Mouse (Mus musculus) midbrain, embryonic 16.5 days (tissue): Measurements from ENCODE around the gene Unc93a. TPM values are rescaled to one million over a fixed set of nuclear protein-coding genes. Genes with fewer than 3 reads are reported as not detected.
A peak's percentile ranks its signal among the peaks of the same experiment; 100 is the strongest.
"Not testable (repeated sequence)": the region's sequence is repeated elsewhere in the genome, so short reads cannot be mapped to it uniquely, and the experiment has no call there.

Source experiments
- ATAC-seq: fragments of 200-750 bp; cut with Nextera tagmentation; 2 replicates; pipeline ENCODE4 v1.8.0; 2017; ENCODE audit warnings: moderate TSS enrichment
- H3K27ac ChIP-seq: fragments of 300-500 bp; sonication (generic); 2 replicates; pipeline ENCODE4 v1.5.1; 2014; ENCODE audit warnings: mild to moderate bottlenecking, low read length, mixed read lengths
- H3K27me3 ChIP-seq: fragments of 300-500 bp; sonication (generic); 2 replicates; pipeline ENCODE4 v1.6.1; 2014; ENCODE audit warnings: low read depth, low read length, mixed read lengths; ENCODE audit not compliant: control insufficient read depth, insufficient read depth
- H3K36me3 ChIP-seq: fragments of 300-500 bp; sonication (generic); 2 replicates; pipeline ENCODE4 v1.6.1; 2014; ENCODE audit warnings: mild to moderate bottlenecking, low read length, moderate library complexity, mixed read lengths; ENCODE audit not compliant: control insufficient read depth, insufficient read depth
- H3K4me1 ChIP-seq: fragments of 300-500 bp; sonication (generic); 2 replicates; pipeline ENCODE4 v1.6.1; 2014; ENCODE audit warnings: mild to moderate bottlenecking, low read length, mixed read lengths; ENCODE audit not compliant: control insufficient read depth, insufficient read depth
- H3K4me2 ChIP-seq: fragments of 300-500 bp; sonication (generic); 2 replicates; pipeline ENCODE4 v1.6.1; 2014; ENCODE audit warnings: mild to moderate bottlenecking, low read length, mixed read lengths
- H3K4me3 ChIP-seq: fragments of 300-500 bp; sonication (generic); 2 replicates; pipeline ENCODE4 v1.5.1; 2014; ENCODE audit warnings: low read depth, mild to moderate bottlenecking, low read length, moderate library complexity, mixed read lengths
- H3K9ac ChIP-seq: fragments of 300-500 bp; sonication (generic); 2 replicates; pipeline ENCODE4 v1.6.1; 2014; ENCODE audit warnings: low read depth, low read length, mixed read lengths
- H3K9me3 ChIP-seq: fragments of 300-500 bp; sonication (generic); replicated peaks from 2 replicates; pipeline ENCODE4 v1.6.1; 2014; ENCODE audit warnings: mild to moderate bottlenecking, low read length, mixed read lengths; ENCODE audit not compliant: control insufficient read depth, poor library complexity, severe bottlenecking
- WGBS: fragments of 180-500 bp; shearing (Covaris S2); extraction: QIAGEN DNeasy Blood & Tissue Kit; methylation state at CpG from one replicate; pipeline ENCODE4 v1.1.7; 2014; 5-methylcytosine and 5-hydroxymethylcytosine counted together
- polyA plus RNA-seq: library from polyadenylated mRNA; unstranded; fragments of >200 nt; fragmentation: Nextera tagmentation; extraction: Ambion mirVana; gene quantifications from 2 replicates; pipeline ENCODE4 v1.2.1, GENCODE M21; 2015

Unc93a gene
- polyA plus RNA-seq, 1 experiment from 2014 or later = not detected

- not testable (repeated sequence) for H3K9ac ChIP-seq, H3K4me3 ChIP-seq, H3K9me3 ChIP-seq, ATAC-seq, H3K27me3 ChIP-seq, H3K4me1 ChIP-seq, H3K27ac ChIP-seq, H3K36me3 ChIP-seq, H3K4me2 ChIP-seq
- WGBS = no CpG with 5 or more reads among the region's 2 CpGs
These were observed 11.1 kb upstream of the Unc93a start for GRCm38 (mm10) chr17:13142665-13143064.

DNA sequence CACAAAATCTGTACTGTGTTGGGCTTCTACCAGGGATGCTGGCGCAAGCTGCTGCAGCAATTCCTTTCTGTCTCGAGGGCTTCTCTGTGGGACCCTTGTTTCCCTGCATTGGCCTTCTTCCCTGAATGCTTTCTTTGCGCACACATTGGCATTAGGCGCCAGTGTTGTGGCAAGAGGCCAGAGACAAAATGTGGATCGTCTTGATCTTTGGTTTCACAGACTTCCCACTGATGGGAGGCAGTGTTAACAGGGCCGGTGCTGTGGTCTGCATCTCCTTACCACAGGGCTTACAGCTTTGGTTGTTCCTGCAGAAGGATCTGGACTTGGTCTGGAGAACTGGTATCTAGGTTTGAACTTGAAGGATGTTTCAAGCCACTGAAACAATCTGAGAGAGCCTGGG, 3.7 kb upstream of the Unc93a start:
- WGBS = 57% methylated on average over 1 of the region's 6 CpGs
- H3K9ac ChIP-seq, H3K4me2 ChIP-seq, H3K4me3 ChIP-seq, H3K9me3 ChIP-seq, H3K4me1 ChIP-seq, ATAC-seq, H3K27ac ChIP-seq, H3K36me3 ChIP-seq, H3K27me3 ChIP-seq: not testable (repeated sequence)

GRCm38 (mm10) chr17:13132352-13132751, 742 bp upstream of the Unc93a start:
- not testable (repeated sequence) for H3K4me3 ChIP-seq, H3K9me3 ChIP-seq, H3K4me2 ChIP-seq, H3K27ac ChIP-seq, H3K27me3 ChIP-seq, H3K4me1 ChIP-seq, H3K36me3 ChIP-seq, ATAC-seq, H3K9ac ChIP-seq
- 77% methylated on average over 8 of the region's 8 CpGs for WGBS

DNA sequence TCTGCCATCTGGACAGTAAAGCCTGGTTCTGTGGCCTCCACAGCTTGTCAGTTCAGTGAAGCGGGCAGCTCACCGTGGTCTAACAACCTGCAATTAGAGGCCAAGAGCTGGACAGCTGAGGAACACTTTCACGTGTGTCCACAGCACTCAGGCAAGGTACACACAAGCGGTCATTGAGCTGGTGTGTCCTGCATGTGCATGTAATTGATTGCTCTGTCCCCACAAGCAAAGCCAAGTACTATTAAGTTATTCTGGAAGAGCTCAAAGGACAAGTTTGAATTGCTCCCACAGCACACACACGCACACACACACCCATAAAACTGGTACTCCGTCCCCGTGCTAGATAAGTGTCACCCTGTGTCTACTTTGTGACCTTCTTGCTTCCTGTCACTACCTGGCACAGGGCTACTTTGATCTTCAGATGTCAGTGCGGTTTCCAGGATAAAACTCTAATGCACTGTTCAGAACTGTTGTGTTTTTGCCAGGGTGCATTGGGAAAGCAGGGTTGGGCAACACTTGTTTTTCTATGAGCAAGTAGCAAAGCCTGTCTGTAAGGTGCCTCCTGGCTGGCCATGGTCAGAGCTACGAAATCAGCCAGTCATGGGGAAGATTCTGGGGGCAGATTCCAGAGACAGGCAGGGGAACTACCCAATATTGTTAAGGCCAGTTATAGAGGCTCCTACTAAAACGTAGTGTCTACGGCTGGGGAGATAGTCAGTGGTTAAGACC, 1.7 kb downstream of the Unc93a start:
- not testable (repeated sequence) for H3K4me2 ChIP-seq, H3K27me3 ChIP-seq, ATAC-seq, H3K9ac ChIP-seq, H3K27ac ChIP-seq, H3K36me3 ChIP-seq, H3K9me3 ChIP-seq, H3K4me3 ChIP-seq, H3K4me1 ChIP-seq
- 81% methylated on average over 9 of the region's 11 CpGs for WGBS

DNA sequence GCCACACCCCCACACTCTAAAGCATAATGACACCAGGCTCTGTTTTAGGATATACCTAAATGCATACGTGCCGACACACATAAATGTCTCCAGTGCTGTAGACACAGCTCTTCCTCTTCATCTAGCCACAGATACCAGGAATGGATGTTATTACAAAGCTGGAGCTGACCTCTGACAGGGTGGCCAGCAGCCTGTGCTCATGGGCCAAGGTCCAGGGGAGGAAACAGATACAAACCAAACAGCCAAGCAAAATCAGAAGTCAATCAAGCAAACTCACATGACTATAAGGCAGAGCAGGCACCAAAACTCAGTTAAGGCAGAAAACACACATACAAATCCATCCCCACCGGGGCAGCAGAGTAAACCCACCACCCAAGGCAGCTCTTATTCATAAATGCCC, 2.3 kb downstream of the Unc93a start:
- H3K4me2 ChIP-seq, H3K27me3 ChIP-seq, H3K9ac ChIP-seq, H3K4me3 ChIP-seq, ATAC-seq, H3K27ac ChIP-seq, H3K9me3 ChIP-seq, H3K36me3 ChIP-seq, H3K4me1 ChIP-seq: not testable (repeated sequence)
- no CpG with 5 or more reads among the region's 3 CpGs for WGBS

GRCm38 (mm10) chr17:13124241-13124640, 7.4 kb downstream of the Unc93a start:
- not testable (repeated sequence) for H3K4me1 ChIP-seq, H3K36me3 ChIP-seq, H3K9me3 ChIP-seq, H3K27me3 ChIP-seq, H3K9ac ChIP-seq, H3K4me2 ChIP-seq, H3K4me3 ChIP-seq, H3K27ac ChIP-seq
- 28% methylated on average over 2 of the region's 3 CpGs for WGBS
- ATAC-seq = peak; percentile 61

DNA sequence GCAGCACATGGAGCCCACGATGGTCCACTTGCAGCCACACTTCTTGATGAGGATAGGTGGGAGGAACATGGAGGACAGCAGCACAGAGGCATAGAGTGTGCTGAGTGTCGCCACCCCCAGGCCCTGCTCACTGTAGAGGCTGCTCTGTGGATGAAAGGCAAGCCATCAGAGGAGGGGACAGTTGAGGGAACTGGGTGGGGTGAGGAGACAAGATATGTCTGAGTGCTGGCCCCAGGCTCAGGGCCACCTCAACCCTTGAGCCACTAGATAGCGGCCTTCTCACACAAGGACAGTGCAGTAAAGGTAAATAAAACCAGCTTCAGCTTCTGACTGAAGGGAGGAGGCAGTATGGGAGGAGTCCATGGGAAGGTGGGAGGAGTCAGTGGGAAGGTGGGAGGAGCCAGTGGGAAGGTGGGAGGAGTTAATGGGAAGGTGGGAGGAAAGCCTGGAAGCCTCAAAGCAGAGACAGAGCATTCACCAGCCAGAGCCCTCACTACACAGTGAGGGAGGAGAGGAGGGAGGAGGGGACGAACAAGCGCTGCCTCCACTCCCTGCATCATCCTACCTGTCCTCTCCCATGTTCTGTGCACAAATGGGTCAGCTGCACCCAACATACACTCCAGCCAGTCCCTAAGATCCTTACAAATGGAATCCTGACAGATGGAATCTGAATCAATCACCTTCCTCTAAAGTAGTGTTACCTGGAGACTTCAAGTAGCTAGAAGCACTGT, 8.1 kb downstream of the Unc93a start:
- H3K4me3 ChIP-seq, H3K9ac ChIP-seq, H3K4me1 ChIP-seq, H3K27ac ChIP-seq, H3K9me3 ChIP-seq, H3K36me3 ChIP-seq, H3K4me2 ChIP-seq, H3K27me3 ChIP-seq: not testable (repeated sequence)
- 82% methylated on average over 2 of the region's 5 CpGs for WGBS
- ATAC-seq = peak; percentile 65

GRCm38 (mm10) chr17:13112504-13113291, 18.9 kb downstream of the Unc93a start:
- 41% methylated on average over 2 of the region's 9 CpGs for WGBS

GRCm38 (mm10) chr17:13106563-13106962, 25.0 kb downstream of the Unc93a start:
- WGBS = 82% methylated on average over 4 of the region's 5 CpGs

More at GRCm38 (mm10) chr17:13112504-13113291, 18.9 kb downstream of the Unc93a start:
- peak overlapping the region; percentile 42 for H3K27ac ChIP-seq
- H3K4me2 ChIP-seq, H3K36me3 ChIP-seq, H3K9ac ChIP-seq, H3K4me1 ChIP-seq, H3K9me3 ChIP-seq, H3K27me3 ChIP-seq, H3K4me3 ChIP-seq: not testable (repeated sequence)
- peak; percentile 90 for ATAC-seq

More at GRCm38 (mm10) chr17:13106563-13106962, 25.0 kb downstream of the Unc93a start:
- not testable (repeated sequence) for H3K9ac ChIP-seq, H3K27me3 ChIP-seq, H3K36me3 ChIP-seq, H3K9me3 ChIP-seq, ATAC-seq, H3K27ac ChIP-seq, H3K4me2 ChIP-seq, H3K4me1 ChIP-seq, H3K4me3 ChIP-seq
